Mouse (Mus musculus) urinary bladder, postnatal 36 days (tissue): ENCODE data around the gene Hpgds.

ENCODE experiments used
- DNase-seq, 2 experiments: peaks; one replicate each; pipeline ENCODE4 v3.0.0; 2022; ENCODE audit warnings: low spot score in 2 of 2, mixed read lengths in 1 of 2

Gene Hpgds

DNA sequence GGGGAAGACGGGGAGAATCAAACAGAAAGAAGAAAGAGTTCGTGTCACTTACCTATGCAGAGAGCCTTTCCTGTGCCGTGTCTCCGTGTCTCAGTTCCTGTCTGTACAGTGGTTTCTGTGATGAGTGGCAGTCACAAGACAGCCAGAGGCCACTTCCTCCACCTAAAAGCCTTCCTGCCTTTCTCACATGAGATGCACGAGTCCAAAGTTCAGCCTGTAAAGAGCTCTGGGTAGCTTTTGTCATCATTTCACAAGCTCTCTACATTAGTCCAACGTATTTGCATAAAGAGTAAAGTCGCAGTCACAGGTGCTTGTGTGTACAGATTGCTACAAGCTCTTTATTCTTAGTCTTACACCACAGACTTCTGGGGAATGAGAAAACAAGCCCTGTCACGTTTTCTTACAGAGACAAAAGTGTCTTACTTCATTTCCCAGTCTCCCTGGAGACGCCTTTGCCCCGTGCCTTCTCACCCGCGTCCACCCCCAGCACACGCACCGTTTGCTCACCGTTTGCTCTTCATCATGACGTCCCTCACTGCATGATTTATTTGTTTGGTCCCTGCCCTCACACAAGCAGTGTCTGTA is at the start of gene Hpgds:
TSS of gene Hpgds (minus strand) at position 288 of the 585 bp plus-strand sequence.
- DNase-seq: no peak

- DNase-seq: no peak
These were observed 20.3 kb upstream of the Hpgds start for GRCm38 (mm10) chr6:65164977-65165376.

- DNase-seq: no peak
These were observed 19.4 kb upstream of the Hpgds start for GRCm38 (mm10) chr6:65164137-65164536.

DNA sequence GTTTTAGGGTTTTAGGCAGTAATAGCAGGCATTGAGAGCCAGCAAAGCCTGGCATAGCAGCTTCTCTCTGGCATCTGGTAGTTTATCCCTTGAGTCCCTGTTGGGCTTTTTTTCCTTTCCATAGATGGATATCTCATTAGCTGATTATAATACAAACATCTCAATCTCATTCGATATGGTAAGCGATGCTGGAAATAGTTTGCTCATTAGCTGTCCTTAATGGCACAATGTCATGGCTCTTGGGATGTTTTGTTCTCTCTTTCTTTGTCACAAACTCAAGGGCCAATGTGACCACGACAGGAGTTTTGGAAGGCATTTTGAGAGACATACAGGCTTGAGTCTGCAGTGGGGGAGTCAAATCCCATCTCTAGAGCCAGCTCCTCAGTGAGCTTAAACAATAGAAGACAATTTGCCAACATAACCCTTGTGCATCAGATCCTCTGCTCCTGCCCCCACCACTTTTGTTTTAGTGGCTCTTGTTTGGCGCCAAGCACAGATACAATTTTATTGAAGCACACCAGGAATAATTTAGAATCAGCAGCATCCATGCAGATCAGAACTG is 14.8 kb upstream of the Hpgds start:
- DNase-seq: no peak

GRCm38 (mm10) chr6:65157042-65157441 is 12.3 kb upstream of the Hpgds start:
- no peak for DNase-seq

DNA sequence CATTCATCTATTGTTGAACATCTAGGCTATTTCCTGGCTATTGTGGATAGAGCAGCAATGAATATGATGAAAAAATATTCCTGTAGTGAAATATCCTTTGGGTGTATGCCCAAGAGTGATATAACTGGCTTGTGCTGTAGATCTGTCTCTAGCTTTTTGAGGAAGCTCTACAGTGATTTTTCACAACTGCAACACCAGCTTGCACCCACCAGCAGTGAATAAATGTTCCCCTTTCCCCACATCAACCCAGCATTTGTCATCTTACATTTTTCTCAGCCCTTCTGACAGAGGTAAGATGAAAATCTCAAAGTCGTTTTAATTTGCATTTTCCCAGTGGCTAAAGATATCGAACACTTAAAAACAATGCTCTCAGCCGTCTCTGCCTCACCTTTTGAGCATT is 8.9 kb upstream of the Hpgds start:
- no peak for DNase-seq

GRCm38 (mm10) chr6:65150703-65151102 is 6.0 kb upstream of the Hpgds start:
- DNase-seq: no peak

GRCm38 (mm10) chr6:65146363-65146762 is 1.7 kb upstream of the Hpgds start:
- no peak for DNase-seq

DNA sequence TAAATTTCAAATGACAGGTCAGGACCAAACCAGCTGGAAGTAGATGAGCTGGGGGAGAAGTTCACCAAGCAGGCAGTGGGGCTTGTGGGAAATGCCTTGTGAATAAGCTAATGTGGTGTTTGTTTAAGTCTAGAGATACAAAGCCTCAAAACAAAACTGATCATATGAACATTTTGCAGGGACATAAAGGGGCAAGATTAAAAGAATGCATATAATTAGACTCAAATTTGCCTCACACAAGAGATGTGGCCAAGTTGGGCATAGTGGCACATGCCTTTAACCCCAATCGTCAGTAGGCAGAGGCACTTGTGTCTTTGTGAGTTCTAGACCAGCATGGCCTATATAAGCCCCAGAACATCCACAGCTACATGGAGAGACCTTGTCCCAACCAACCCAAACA is 2.4 kb downstream of the Hpgds start:
- no peak for DNase-seq

- no peak for DNase-seq
These were observed 3.9 kb downstream of the Hpgds start for GRCm38 (mm10) chr6:65140750-65141243.

- no peak for DNase-seq
These were observed 4.5 kb downstream of the Hpgds start for GRCm38 (mm10) chr6:65140082-65140749.

- DNase-seq: no peak
These were observed 6.5 kb downstream of the Hpgds start for GRCm38 (mm10) chr6:65138243-65138642.

GRCm38 (mm10) chr6:65137802-65138201 is 6.9 kb downstream of the Hpgds start:
- no peak for DNase-seq

GRCm38 (mm10) chr6:65132376-65132775 is 12.3 kb downstream of the Hpgds start:
- no peak for DNase-seq

DNA sequence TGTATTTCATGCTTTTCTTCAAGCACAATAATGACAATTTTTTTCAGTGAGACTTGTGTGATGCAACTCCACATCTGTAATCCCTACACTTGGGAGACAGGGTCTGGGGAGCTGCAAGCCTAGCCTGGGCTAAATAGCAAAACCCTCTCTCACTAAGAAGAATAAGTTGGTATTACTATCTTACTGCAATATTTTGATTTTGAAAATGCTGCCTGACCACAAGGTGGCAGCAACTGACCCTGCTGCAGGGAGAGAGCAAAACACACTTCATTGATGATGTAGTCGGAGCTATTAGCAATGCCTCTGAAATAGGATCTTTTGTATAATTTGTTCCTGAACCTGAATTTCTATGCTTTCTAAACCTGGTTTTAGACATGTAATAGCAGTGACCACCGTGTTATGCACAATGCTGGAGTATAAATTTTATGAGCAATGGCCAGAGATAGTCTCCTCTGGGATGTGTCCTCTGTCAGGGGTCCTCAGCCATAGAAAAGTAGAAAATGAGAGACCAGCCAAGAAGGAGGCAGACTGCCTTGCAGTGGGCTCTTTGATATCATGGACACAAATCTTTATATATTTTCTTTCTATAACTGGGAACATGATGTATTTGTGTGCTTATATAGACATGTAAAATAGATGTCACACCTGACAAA is 18.5 kb downstream of the Hpgds start:
- peak; percentile 13 to 15 for DNase-seq

DNA sequence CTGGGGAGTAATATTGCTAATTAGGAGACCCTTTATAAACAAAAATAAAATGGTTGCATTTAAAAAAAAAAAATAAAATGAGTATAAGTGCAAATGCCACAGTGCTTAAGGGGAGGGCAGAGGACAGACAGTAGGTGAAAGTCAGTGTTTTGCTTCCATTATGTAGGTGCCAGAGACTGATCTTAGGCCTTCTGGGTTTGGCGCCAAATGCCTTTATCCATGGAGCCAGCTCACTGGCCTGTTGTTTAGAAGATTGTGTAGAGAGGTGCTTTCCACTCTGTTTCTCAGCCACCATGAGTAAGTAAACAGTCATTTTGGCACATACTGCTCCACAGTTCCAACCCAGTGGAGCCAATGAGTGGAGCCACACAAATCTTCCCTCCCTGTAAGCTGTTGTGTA is 27.2 kb downstream of the Hpgds start:
- no peak for DNase-seq

GRCm38 (mm10) chr6:65114902-65115301 is 29.8 kb downstream of the Hpgds start:
- DNase-seq: no peak

- no peak for DNase-seq
These were observed 65.6 kb downstream of the Hpgds start for GRCm38 (mm10) chr6:65079139-65079538.

GRCm38 (mm10) chr6:65075201-65075600 is 69.5 kb downstream of the Hpgds start:
- DNase-seq: no peak
